Mouse (Mus musculus): ENCODE data around the gene Lhpp. TPM values are rescaled to one million over a fixed set of nuclear protein-coding genes. Genes with fewer than 3 reads are reported as not detected.

The Lhpp gene
- total RNA-seq (2021): 10 to 100 TPM; 18.0 to 18.4 TPM

GRCm38 (mm10) chr7:132610468-132611318, at the start of gene Lhpp:
TSS of gene Lhpp (plus strand) at chr7:132610638.
- intact Hi-C loops (cut with DNase I): no loop called here
- peak; percentile 83 to 89 for DNase-seq

DNA sequence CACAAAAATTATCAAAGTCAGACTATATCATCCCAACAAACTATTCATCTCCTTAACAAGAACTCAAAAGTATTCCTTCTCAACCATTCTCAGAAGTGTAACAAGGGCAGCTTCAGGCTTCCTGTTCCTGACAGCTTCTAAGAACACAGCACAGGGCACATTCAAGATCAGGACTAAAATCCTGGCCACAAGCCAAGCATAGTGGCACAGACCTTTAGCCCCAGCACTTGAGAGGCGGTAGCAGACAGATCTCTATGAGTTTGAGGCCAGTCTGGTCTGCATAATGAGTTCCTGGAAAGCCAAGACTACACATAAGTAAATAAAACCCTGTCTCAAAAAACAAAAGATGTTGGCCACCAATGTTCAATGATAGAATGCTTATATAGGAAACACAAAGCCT, 44.6 kb upstream of the Lhpp start:
- intact Hi-C loops (cut with DNase I): no loop called here
- DNase-seq: no peak

DNA sequence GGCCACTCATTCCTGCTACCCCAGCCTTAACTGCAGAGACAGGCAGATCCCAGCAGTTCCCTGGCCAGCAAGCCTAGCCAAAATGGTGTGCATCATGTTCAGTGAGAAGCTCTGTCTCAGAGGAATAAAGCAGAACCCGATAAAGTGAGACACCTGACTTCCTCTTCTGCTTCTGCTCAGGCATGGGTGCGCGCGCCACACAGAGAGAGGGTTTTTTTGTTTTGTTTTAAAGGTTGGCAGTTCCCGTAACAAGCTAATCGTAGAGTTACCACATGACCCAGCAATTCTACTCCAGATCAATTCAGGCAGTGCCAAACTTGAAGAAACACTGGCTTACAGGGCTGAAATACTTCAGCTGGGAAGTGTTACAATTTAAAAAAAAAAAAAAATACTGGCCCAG, 41.6 kb upstream of the Lhpp start:
- intact Hi-C loops (cut with DNase I): no loop called here
- DNase-seq: peak in 1 of 2 experiments; percentile 39

DNA sequence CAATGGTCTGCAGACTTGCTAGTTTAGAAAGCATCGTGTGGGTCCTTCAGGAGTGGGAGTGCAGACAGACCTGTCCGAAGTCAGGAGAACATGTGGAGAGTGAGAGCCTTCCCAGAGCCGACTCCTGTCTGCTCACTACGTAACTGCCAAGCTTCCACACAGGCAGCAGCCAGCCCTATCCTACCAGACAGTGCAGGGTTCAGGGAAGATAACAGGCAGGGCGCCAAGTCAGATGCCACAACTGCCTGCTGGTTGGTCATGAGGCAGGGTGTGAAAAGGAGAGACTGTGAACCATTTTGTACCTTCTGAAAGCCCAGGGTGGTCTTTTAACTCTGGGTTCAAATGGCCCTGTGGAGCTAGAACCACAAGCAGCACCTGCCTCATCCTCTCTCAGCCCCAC, 40.4 kb upstream of the Lhpp start:
- intact Hi-C loops (cut with DNase I): loop anchor here (10.0 kb wide), 1 partner anchor 245 kb away; the partner anchor contains the start of gene Fam53b
- peak; percentile 48 to 74 for DNase-seq

DNA sequence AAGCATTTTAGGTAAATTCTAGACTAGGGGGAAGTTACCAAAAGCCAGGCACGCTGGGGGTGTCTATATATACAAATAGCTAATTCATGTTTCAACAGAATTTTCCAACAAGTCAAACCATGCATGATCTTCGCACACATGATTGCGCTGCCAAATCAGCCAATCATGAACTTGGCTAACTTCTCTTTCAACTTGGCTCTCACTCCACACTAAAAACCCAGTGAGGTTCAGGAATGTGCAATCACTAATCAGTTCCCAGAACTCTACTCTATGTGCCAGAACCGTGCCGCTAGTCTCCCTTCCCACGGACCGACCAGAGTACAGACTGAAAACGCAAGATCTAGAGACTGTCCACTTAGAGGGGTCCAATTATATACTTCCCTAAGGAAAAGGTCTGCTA, 39.0 kb upstream of the Lhpp start:
- DNase-seq: peak in 1 of 2 experiments; percentile 36
- intact Hi-C loops (cut with DNase I): loop anchor here (10.0 kb wide), 1 partner anchor 243 kb away; the partner anchor contains the start of gene Fam53b

DNA sequence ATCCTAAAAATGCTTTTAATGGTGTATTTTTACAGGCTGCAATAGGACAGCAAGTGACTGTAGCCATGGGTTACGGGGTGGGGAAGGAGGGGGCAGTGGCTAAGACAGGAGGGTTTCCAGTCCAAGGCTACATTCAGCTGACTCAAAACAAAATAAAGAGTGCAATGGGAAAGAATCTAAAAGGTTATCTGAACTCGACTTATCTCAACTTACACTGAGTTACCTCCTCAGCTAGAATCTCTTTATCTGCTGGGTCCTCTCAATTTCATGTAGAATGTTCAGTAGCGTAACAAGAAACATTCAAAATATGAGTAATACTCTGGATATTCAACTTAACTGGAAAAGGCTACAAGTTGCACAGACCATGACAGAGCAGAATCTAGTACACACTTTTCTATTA, 37.7 kb upstream of the Lhpp start:
- intact Hi-C loops (cut with DNase I): loop anchor here (10.0 kb wide), 1 partner anchor 242 kb away; the partner anchor contains the start of gene Fam53b
- no peak for DNase-seq

GRCm38 (mm10) chr7:132573205-132573604, 37.2 kb upstream of the Lhpp start:
- DNase-seq: no peak
- intact Hi-C loops (cut with DNase I): loop anchor here (10.0 kb wide), 1 partner anchor 242 kb away; the partner anchor contains the start of gene Fam53b

DNA sequence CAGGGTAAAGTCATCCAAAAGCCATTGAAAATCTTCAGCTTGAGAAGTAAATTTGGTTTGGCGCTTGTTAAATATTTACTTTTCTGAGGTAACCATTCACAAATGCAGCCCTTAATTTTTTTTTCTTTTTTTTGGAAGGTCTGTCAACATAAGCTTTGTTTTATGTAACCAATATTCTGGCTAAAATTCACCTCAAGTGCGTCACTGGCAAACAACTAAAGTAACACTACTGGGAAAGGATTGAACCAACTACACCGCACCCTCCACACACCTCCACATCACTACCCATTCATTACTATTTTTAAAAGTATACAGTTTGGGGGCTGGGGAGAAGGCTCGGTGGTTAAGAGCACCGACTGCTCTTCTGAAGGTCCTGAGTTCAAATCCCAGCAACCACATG, 35.8 kb upstream of the Lhpp start:
- no peak for DNase-seq
- intact Hi-C loops (cut with DNase I): loop anchor here (5.0 to 10.0 kb wide), 2 partner anchors 63 to 240 kb away; partner anchors contain the start of gene Fam53b

- DNase-seq: peak; percentile 86 to 88
- intact Hi-C loops (cut with DNase I): loop anchor here (5.0 to 10.0 kb wide), 2 partner anchors 62 to 239 kb away; partner anchors contain the start of gene Fam53b
Measured at GRCm38 (mm10) chr7:132575623-132576022, 34.8 kb upstream of the Lhpp start.

DNA sequence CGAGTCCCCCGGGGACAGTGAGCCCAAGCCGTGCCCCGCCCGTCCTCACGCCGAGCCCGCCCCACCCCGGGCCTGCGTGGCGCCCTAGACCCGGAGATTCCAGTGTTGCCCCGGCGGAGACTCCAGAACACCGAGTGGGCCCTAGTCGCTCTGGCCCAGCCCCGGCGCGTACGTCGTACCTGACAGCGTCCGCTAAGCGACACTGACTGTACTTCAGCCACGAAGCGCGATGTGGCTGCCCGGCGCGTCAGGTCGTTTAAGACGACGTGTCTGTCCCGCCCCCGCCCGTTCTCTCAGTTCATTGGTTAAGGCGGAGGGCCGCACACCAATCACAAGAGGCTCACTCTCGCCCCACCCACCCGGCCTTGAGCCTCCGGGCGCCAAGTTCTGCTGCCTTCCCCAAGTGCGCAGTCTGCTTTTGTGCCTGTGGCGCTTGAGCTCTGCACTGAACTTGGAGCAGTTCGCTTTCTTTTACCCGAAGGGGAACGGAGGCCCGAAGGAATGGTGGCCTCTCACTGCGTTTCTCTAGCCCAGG, 34.3 kb upstream of the Lhpp start, which contains the start of gene Oat:
Oat (minus strand) TSS at position 283 of the 535 bp plus-strand sequence.
- intact Hi-C loops (cut with DNase I): loop anchor here (5.0 to 10.0 kb wide), 2 partner anchors 61 to 239 kb away; partner anchors contain the start of gene Fam53b
- peak; percentile 95 to 97 for DNase-seq

GRCm38 (mm10) chr7:132576891-132577290, 33.5 kb upstream of the Lhpp start:
- intact Hi-C loops (cut with DNase I): loop anchor here (5.0 to 10.0 kb wide), 2 partner anchors 60 to 238 kb away; partner anchors contain the start of gene Fam53b

DNA sequence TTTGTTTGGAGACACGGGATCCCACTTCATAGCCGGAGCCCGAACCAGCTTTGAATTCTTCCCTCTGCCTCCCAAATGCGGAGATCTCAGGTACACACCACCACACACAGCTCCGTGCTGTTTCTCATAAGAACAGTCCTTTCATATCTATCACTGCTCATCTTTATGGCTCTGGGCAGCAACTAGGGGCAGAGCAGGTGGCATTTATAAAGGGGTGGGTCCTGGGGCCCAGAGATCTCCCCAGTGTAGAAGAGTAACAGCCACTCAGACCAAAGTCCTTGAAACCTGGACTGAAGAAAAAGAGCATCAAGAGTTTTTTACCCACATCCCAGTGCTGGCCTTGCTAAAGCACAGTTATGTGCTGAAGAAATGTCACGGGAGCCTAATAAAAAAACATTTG, 29.9 kb upstream of the Lhpp start:
- no peak for DNase-seq
- intact Hi-C loops (cut with DNase I): no loop called here

More at GRCm38 (mm10) chr7:132576891-132577290, 33.5 kb upstream of the Lhpp start:
- DNase-seq: no peak

GRCm38 (mm10) chr7:132581441-132581840, 29.0 kb upstream of the Lhpp start:
- DNase-seq: no peak
- intact Hi-C loops (cut with DNase I): no loop called here

DNA sequence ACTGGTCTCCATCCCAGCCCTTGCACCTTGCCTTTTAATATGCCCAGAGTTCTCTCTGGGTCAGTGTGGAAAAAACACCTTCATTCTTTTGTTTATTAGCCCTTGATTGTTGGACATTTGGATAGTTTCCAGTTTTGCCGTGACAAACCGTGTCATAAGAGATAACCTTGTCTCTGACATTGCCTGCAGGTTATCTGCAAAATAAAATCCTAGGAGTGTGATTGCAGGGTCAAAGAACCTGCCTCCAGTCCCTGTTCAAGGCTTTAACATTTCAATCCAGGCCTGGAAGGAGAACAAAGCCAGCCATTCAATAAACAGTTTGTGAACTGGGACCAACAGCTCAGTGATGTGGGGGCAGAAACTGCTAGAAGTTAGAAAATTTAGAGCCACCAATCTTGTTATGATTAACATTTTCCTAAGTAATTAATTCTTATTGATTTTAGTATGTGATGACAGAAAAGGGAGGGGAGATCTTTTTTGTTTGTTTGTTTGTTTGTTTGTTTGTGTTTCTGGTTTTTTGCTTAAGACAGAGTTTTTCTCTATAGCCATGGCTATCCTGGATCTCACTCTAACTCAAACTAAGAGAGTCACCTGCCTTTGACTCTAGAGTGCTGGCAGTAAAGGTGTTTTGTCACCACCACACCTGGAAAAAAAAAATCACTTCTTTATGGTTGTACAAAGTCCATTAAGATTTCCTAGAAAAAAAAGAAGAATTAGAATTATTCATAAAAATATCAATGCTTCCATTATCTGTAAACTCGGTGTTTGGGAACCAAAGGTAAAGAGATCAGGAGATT, 24.5 kb upstream of the Lhpp start:
- no peak for DNase-seq
- intact Hi-C loops (cut with DNase I): no loop called here

DNA sequence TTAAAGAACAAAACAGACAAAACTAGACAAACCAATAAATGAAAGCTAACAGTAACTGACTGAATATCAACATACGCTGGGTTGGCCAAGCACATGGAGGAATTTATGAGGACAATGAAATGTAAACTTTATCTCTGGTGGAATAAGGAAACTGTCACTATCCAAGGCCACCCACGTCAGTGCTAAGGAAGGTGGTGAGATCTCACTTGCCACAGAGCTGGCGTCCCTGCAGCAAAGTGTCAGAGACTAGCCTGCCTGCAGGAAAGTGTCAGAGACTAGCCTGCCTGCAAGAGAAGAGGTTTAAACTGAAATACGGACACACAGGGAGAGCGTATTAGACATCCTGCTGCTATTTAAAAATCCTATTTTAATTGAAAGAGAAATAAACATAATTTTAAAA, 23.3 kb upstream of the Lhpp start:
- no peak for DNase-seq
- intact Hi-C loops (cut with DNase I): no loop called here

DNA sequence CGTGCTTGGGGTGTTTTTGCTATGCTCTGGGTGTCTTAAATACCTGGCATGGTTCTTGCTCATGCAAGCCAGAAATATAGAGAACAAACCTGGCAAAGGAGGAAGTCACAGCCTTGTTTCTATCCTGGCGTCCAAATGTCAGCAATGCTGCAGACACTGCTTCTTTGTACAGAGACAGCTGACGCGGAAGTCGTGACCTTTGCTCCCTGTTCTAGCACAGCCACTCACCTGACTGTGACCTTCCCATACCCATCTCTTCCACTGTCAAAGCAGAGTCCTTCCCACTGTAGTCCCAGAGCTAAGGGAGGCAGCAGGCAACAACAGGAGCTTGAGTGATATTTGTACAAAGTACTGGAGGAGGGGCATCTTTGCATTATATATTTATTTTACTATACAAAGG, 20.8 kb upstream of the Lhpp start:
- DNase-seq: no peak
- intact Hi-C loops (cut with DNase I): no loop called here

GRCm38 (mm10) chr7:132593762-132594161, 16.7 kb upstream of the Lhpp start:
- intact Hi-C loops (cut with DNase I): no loop called here

GRCm38 (mm10) chr7:132594325-132594724, 16.1 kb upstream of the Lhpp start:
- intact Hi-C loops (cut with DNase I): no loop called here
- no peak for DNase-seq

More at GRCm38 (mm10) chr7:132593762-132594161, 16.7 kb upstream of the Lhpp start:
- DNase-seq: no peak

- intact Hi-C loops (cut with DNase I): no loop called here
- no peak for DNase-seq
Measured at GRCm38 (mm10) chr7:132595787-132596186, 14.7 kb upstream of the Lhpp start.

- intact Hi-C loops (cut with DNase I): no loop called here
- DNase-seq: no peak
Measured at GRCm38 (mm10) chr7:132596557-132597250, 13.7 kb upstream of the Lhpp start.

Measured in heart, postnatal 10 days (tissue).